Mouse (Mus musculus): ENCODE measurements around the gene Nkap.

DNA sequence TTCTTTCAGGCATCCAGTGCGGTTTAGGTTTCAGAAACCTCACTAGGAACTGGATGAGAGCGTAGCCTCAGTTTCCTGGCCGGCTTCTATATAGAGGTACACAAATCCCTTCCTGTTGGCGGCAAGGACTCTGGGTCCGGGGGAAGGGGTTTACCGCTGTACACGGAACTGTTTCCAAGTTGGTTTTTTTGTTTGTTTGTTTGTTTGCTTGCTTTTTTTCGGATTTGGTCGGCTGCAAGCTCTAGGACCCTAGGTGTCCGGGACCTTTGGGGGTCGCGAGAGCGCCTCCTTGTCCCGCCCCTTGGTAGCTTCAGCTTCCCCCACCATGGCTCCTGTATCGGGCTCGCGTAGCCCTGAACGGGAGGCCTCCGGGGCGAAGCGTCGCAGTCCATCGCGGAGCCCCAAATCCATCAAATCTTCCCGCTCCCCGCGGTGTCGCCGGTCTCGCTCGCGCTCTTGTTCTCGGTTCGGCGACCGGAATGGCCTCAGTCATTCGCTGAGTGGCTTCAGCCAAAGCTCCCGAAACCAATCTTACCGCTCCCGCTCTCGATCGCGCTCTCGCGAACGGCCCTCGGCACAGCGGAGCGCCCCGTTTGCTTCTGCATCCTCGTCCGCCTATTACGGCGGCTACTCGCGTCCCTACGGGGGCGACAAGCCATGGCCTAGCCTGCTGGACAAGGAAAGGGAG lies at the start of gene Nkap:
- TF ChIP-seq POLR2A (IDR thresholded peaks at IDR 0.05; ENCODE audit: borderline replicate concordance, extremely low read depth, low read depth, low read length), result 0 out of 2 replicates have a peak, but pooled peaks have one; percentile 36
- TF ChIP-seq CTCF (IDR thresholded peaks at IDR 0.05; ENCODE audit: insufficient read depth, low read length), result no peak

Measured in lung, adult 2 months (tissue).